Mouse (Mus musculus): ENCODE data around the gene Serinc3.
"Not testable (repeated sequence)": the region's sequence is repeated elsewhere in the genome, so short reads cannot be mapped to it uniquely, and the experiment has no call there.

The Serinc3 gene

GRCm38 (mm10) chr2:163662076-163662475 lies 17.1 kb upstream of the Serinc3 start:
- DNase-seq: no peak

DNA sequence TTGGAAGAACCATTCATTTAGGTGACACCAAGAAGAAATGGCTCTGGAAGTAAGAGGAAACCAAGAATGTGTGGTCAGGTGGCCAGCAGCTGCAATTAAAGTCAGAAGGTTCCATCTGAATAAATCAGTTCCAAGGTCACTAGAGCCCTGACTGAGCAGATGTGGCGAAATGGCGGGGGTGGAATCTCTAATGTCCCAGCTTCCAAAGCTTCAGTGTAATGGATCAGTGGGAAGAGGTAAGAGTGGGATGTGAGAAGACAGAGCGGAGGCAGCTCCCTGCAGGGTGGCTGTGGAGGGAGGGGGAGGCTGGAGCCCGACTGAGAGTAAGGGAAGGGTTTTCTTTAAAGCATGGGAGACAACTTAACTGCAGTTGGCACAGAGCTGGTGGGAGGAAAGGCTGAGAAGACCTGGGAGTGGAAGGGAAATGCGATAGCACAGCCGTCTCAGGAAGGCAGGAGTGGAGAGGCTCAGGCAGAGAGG lies 16.5 kb upstream of the Serinc3 start:
- no peak for DNase-seq

GRCm38 (mm10) chr2:163660103-163660701 lies 15.3 kb upstream of the Serinc3 start:
- no peak for DNase-seq

DNA sequence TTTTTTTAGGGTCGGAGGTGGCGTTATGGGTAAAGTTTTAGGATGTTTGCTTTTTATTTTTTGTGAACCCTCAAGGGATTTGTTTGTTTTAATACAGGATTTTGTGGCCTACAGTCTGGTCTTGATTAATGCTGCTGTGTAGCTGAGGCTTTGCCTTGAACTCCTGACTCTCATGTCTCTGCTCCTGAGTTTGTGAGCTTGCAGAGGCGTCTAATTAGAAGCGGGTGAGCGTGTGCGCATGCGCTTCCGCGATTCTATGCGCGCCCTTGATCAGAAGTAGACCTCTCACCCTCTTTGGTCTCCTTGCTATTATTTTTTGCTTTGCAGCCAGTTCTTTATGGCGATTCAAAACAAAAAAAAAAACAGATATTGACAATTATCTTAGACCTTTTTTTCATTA lies 14.5 kb upstream of the Serinc3 start:
- no peak for DNase-seq

- no peak for DNase-seq
These were observed 14.0 kb upstream of the Serinc3 start for GRCm38 (mm10) chr2:163658941-163659340.

DNA sequence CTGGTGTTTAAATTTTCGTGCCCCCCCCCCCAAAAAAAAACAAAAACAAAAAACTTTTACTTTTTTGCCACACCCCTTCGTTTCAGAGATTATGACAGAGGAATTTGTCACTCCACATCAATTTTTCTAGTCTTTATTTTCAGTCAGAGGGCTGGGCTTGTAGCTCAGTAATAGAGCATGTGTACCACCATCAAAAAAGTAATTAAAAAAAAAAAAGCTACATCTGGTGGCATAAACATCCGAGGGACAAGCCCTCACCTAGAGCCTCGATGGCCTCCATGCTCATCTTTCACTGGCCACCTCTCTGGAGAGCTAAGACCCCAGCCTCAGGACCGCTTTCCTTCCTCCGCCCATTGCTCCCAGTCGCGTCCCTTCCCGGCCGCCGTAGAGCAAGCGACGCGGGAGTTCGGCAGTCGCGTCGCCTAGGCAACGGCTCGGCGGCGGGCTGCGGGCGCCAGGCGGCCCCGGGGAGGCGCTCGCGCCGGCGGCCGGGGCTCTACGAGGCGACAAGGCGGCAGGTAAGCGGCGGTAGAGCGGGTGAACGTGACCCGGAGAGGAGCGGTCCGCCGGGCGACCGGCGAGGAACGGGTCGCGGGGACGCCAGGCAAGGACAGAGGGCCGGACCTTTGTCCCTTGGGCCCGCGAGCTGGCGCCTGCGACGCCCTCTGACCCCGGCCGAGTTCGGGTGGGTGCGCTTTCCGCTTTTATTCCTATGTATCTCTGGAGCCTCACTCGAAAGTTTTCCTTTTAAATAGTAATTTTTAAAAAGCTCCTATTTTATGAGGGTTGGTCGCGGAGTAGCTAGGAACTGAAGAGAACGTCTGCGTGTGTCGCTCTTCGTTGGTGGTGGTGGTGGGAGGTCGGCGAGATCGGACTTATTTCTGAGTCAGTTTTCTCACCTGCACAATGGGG lies 13.3 kb upstream of the Serinc3 start, which contains the start of gene Pkig:
Gene Pkig, plus strand, starts transcription at position 412 of the 912 bp plus-strand sequence.
- DNase-seq: peak; percentile 86

DNA sequence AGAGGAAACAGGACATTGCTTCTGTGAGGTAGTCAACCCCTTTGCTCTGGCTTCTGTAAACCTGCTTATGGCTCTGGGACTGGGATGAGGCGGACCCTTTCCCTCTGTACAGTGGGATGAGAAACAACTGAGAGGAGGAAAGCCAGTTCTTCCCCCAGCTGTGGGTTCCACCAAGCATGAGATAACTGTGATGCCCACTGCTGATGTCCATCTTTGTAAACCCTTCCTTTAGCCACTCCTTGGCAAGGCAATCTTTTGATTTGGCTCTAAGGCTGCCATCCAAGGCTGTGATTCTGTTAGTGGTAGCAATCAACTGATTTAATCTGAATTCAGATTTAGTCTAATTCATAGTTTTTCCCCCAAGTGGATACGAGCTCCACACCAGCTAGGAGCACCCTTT lies 12.6 kb upstream of the Serinc3 start:
- no peak for DNase-seq

GRCm38 (mm10) chr2:163655699-163656098 lies 10.8 kb upstream of the Serinc3 start:
- DNase-seq: not testable (repeated sequence)

DNA sequence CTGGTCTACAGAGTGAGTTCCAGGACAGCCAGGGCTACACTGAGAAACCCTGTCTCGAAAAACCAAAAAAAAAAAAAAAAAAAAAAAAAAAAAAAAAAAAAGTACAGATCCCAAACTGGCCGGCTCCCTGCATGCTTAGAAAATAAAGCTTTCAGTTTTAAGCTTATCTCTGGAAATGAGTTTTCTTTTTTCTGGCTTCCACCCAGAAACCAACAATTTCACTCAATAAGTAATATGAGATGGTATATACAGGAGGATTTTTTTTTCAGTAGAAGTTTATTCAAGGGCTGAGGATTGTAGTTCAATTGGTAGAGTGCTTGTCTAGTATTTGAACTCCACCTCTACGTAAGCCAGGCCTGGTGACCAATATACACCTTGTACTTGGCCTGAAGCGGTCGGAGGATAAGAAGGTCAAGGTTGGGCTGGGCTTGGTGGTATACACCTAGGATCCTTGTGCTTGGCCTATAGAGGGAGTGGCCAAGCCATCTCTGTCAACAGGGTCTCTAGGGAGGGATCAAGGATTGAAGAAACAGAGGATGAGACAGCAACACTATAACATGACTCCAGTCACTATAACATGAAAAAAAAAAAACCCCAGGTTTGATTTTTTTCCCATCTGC lies 1.6 kb upstream of the Serinc3 start:
- no peak for DNase-seq

- DNase-seq: no peak
These were observed 949 bp upstream of the Serinc3 start for GRCm38 (mm10) chr2:163645700-163646460.

- no peak for DNase-seq
These were observed 884 bp downstream of the Serinc3 start for GRCm38 (mm10) chr2:163644047-163644446.

GRCm38 (mm10) chr2:163643576-163643971 lies 1.4 kb downstream of the Serinc3 start:
- DNase-seq: no peak

DNA sequence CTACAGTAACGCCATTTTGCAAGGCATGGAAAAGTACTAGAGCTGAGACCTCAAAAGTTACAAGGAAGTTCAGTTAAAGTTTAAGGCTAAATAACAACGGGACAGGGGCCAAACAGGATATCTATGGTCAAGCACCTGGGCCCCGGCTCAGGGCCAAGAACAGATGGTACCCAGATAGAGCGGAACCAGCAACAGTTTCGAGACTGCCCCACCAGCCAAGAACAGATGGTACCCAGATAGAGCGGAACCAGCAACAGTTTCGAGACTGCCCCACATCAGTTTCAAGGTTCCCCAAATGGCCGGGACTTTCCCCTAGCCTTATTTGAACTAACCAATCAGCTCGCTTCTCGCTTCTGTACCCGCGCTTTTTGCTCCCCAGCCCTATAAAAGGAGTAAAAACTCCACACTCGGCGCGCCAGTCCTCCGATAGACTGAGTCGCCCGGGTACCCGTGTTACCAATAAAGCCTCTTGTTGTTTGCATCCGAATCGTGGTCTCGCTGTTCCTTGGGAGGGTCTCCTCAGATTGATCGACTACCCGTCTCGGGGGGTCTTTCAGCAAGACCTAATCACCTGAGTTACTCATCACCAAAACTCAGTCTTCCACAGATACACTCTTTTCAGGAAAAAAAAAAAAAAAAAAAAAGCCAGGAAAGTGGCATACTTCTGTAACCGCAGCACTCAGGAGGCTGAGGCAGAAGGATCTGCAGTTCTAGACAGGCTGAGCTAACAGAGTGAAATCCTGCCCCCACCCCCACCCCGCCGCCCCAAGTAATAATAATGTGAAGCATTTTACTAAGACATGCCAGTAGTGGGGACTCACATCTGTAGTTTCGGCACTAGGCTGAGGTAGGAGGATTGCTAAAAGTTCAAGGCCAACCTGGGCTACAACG lies 2.0 kb downstream of the Serinc3 start:
- DNase-seq: no peak

DNA sequence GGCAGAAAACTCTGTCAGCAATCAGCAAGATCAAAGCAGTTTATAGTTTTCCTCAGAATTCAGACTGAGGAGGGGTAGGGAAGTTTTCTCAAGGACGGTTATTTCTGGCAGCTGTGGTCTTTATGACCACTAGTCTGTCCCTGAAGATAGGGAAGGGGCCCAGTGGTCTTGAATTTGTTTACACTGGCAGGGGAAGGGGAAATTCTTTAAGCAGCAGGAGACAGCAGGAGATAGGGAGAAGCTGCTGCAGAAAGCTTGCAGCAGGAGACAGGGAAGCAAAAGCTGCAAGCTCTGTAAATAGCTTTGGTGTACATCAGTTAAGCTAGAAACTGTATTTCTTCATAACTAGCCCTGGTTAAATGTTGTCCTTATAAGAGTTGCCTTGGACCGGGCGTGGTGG lies 3.2 kb downstream of the Serinc3 start:
- no peak for DNase-seq

DNA sequence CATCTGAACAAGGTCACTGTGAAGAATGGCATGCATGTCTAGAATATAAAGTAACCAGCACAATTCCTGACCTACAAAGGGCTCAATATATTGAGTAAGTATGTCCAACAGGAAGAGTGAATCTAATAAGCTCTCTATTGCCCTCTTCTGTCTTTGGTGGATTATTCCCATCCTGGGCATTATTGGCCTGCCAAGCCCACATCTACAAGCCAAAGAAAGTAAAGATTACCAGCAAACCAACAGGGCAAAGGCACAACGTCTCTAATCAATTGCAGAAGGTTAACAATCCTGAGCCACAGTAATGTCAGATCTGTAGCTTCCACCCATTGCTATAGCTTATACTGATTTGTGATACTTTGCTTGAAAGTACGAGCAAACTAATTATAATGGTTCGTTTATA lies 4.4 kb downstream of the Serinc3 start:
- DNase-seq: no peak

DNA sequence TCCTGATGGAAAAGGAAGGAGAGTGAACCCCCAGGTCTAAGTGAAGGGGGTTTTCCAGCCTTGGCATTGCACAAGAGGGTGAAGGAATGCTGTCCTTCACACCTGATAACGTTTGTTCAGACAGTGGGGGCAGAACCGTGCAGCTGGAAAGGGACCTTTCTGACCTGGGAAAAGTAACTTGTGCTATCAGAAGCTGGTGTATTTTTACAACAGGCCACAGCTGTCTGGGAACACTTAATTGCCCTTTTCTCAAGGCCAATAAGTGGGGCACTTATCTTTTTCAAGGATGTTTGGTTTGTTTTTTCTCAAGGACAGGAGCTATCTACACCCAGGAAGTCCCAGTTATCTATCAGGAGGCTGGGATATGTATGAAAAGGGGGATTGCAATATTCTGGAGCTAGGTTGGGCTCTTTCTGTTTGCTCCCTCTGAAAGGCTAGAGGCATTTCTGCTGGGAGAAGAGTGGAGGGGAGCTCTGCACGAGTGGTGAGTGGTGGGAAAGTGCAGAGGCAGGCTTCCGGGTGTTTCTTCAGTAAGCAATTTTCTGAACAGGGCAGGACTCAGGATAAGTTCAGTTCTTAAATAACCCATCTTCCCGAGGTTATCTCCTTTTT lies 7.2 kb downstream of the Serinc3 start:
- DNase-seq: no peak

- DNase-seq: no peak
These were observed 8.9 kb downstream of the Serinc3 start for GRCm38 (mm10) chr2:163636057-163636456.

GRCm38 (mm10) chr2:163634211-163634610 lies 10.7 kb downstream of the Serinc3 start:
- no peak for DNase-seq

- DNase-seq: no peak
These were observed 13.2 kb downstream of the Serinc3 start for GRCm38 (mm10) chr2:163631715-163632114.

- DNase-seq: no peak
These were observed 13.7 kb downstream of the Serinc3 start for GRCm38 (mm10) chr2:163631223-163631622.

- not testable (repeated sequence) for DNase-seq
These were observed 23.5 kb downstream of the Serinc3 start for GRCm38 (mm10) chr2:163621401-163621800.
